Mouse (Mus musculus): ENCODE measurements around the gene Tipin. TPM values are rescaled to one million over a fixed set of nuclear protein-coding genes. Genes with fewer than 3 reads are reported as not detected.

Gene Tipin
- 4.8 TPM in 1 of 2 replicates, not detected in the other for polyA plus RNA-seq (2012; ENCODE audit: low replicate concordance)

DNA sequence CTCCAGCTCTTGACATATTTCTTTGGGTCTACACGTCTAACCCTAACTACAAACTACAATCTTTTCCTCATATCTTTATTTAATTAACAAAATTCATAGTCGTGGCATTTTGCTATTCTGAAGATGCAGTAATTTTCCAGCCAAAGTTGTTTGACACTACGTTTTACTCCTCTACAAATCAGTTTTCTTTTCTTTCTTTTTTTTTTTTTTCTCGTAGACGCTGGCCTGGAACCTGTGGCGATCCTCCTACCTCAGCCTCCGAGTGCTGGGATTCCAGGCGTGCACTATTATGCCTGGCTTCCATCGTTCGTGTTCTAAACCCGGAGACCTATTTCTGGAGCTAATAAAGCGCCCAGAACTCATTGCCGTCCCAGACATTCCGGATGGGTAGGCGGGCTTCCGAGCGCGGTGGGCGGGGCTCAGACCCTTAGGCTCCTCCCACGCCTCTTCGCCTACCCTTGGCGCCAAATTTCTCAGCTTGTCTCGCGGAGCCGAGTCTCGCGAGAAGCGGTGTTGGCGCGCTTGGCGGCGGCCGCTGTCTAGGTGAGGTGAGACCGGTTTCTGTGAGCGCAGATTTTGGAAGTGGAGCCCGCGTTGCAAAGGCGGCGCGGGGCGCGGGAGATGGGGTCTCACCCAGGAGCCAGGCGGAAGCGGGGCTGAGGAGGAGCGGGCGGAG lies at the start of gene Tipin:
Gene Tipin (plus strand): TSS at position 477 of the 676 bp plus-strand sequence.

DNA sequence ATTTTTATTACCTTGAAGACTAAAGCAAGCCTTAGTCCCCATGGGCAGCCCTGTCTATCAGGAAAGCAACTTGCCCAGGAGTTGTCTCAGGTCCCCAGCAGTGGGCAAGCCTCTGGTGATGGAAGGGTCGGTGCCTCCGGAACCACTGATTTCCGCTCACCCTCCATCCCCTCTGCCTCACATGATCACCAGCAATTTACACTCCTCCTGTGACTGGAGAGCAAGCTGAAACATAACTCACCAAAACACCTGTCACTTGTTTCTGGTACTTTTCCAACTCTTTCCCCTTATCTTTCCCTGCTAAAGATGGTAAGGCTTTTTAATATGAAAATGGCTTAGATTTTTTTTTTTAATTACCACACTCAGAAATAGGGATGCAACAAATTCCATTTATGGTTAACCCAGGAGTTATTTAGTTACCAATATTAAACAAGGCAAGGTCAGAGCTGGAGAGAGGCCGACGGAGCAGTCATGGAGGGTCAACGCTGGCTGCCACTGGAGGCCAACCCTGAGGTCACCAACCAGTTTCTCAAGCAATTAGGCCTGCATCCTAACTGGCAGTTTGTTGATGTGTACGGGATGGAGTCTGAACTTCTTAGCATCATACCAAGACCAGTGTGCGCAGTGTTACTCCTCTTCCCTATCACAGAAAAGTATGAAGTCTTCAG lies 46.5 kb upstream of the Tipin start, which contains the start of gene Uchl4:
Gene Uchl4 (plus strand): TSS at position 434 of the 668 bp plus-strand sequence.

GRCm38 (mm10) chr9:64253021-64253904 lies 28.1 kb upstream of the Tipin start, which contains the start of gene Map2k1:
Map2k1 (minus strand) TSS chr9:64253631.

DNA sequence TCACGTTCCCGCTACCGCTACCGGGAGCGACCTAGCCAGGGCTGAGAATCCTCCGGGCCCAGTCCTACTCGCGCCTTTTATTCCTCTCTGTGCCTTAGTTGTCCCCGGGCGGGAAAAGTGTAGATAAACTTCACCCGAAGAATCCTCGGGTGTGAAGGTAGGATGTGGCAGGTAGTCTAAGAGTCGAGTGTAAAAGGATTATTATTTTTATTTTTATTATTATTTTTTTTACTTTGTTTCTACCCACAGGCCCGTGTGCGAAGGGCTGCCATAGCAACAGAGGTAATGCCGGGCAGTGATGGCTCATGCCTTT lies 59.8 kb downstream of the Tipin start, which contains the start of gene Dis3l:
Gene Dis3l (minus strand): TSS at position 35 of the 313 bp plus-strand sequence.

Other genes starting within 250 kb of the Tipin start
- gene Lctl, start 164.4 kb upstream of the Tipin start, polyA plus RNA-seq (2012; ENCODE audit: low replicate concordance): not detected in 2 replicates
- 2.1 and 7.7 TPM in 2 replicates for gene Zwilch, start 108.5 kb upstream of the Tipin start, polyA plus RNA-seq (2012; ENCODE audit: low replicate concordance)
- gene Rpl4, start 108.2 kb upstream of the Tipin start, polyA plus RNA-seq (2012; ENCODE audit: low replicate concordance): 68.9 and 127 TPM in 2 replicates
- gene Snapc5, start 102.3 kb upstream of the Tipin start, polyA plus RNA-seq (2012; ENCODE audit: low replicate concordance): 0.15 and 1.7 TPM in 2 replicates
- not detected in 2 replicates for gene Uchl4, start 46.4 kb upstream of the Tipin start, polyA plus RNA-seq (2012; ENCODE audit: low replicate concordance)
- gene Map2k1, start 27.9 kb upstream of the Tipin start, polyA plus RNA-seq (2012; ENCODE audit: low replicate concordance): 16.2 and 18.1 TPM in 2 replicates
- 5.4 and 7.1 TPM in 2 replicates for gene Dis3l, start 59.7 kb downstream of the Tipin start, polyA plus RNA-seq (2012; ENCODE audit: low replicate concordance)
- 0.83 TPM in 1 of 2 replicates, not detected in the other for gene Megf11, start 104.0 kb downstream of the Tipin start, polyA plus RNA-seq (2012; ENCODE audit: low replicate concordance)